Mouse (Mus musculus): ENCODE results near the gene Creld1.

Creld1 gene

GRCm38 (mm10) chr6:113469021-113469420 lies 14.1 kb upstream of the Creld1 start:
- DNase-seq (ENCODE audit: inconsistent age in 2 of 2, low spot score in 1 of 2) = peak; percentile 68 to 89

- peak; percentile 77 to 92 for DNase-seq (ENCODE audit: inconsistent age in 2 of 2, low spot score in 1 of 2)
Measured at GRCm38 (mm10) chr6:113469432-113469831, 13.7 kb upstream of the Creld1 start.

- DNase-seq (ENCODE audit: inconsistent age in 2 of 2, low spot score in 1 of 2) = peak; percentile 68 to 88
Measured at GRCm38 (mm10) chr6:113471297-113471936, 11.7 kb upstream of the Creld1 start, which contains the start of gene Il17rc. TSS of gene Il17rc (plus strand) at chr6:113471427.

GRCm38 (mm10) chr6:113472061-113472460 lies 11.0 kb upstream of the Creld1 start:
- DNase-seq (ENCODE audit: inconsistent age in 2 of 2, low spot score in 1 of 2) = no peak

- no peak for DNase-seq (ENCODE audit: inconsistent age in 2 of 2, low spot score in 1 of 2)
Measured at GRCm38 (mm10) chr6:113473246-113473645, 9.9 kb upstream of the Creld1 start.

- no peak for DNase-seq (ENCODE audit: inconsistent age in 2 of 2, low spot score in 1 of 2)
Measured at GRCm38 (mm10) chr6:113473715-113474114, 9.4 kb upstream of the Creld1 start.

GRCm38 (mm10) chr6:113477353-113477752 lies 5.7 kb upstream of the Creld1 start:
- no peak for DNase-seq (ENCODE audit: inconsistent age in 2 of 2, low spot score in 1 of 2)

GRCm38 (mm10) chr6:113478906-113479305 lies 4.2 kb upstream of the Creld1 start:
- no peak for DNase-seq (ENCODE audit: inconsistent age in 2 of 2, low spot score in 1 of 2)

GRCm38 (mm10) chr6:113480555-113481373 lies 2.3 kb upstream of the Creld1 start:
- DNase-seq (ENCODE audit: inconsistent age in 2 of 2, low spot score in 1 of 2) = peak in 1 of 2 experiments; percentile 62

- peak in 1 of 2 experiments; percentile 67 for DNase-seq (ENCODE audit: inconsistent age in 2 of 2, low spot score in 1 of 2)
Measured at GRCm38 (mm10) chr6:113482477-113483099, 509 bp upstream of the Creld1 start.

- DNase-seq (ENCODE audit: inconsistent age in 2 of 2, low spot score in 1 of 2) = peak in 1 of 2 experiments; percentile 57
Measured at GRCm38 (mm10) chr6:113483729-113484128, 632 bp downstream of the Creld1 start.

GRCm38 (mm10) chr6:113487125-113487576 lies 4.1 kb downstream of the Creld1 start:
- peak in 1 of 2 experiments; percentile 66 for DNase-seq (ENCODE audit: inconsistent age in 2 of 2, low spot score in 1 of 2)

GRCm38 (mm10) chr6:113489410-113489809 lies 6.3 kb downstream of the Creld1 start:
- DNase-seq (ENCODE audit: inconsistent age in 2 of 2, low spot score in 1 of 2) = no peak

- no peak for DNase-seq (ENCODE audit: inconsistent age in 2 of 2, low spot score in 1 of 2)
Measured at GRCm38 (mm10) chr6:113492101-113492864, 9.2 kb downstream of the Creld1 start.

- peak; percentile 80 to 90 for DNase-seq (ENCODE audit: inconsistent age in 2 of 2, low spot score in 1 of 2)
Measured at GRCm38 (mm10) chr6:113494258-113494788, 11.2 kb downstream of the Creld1 start.

- no peak for DNase-seq (ENCODE audit: inconsistent age in 2 of 2, low spot score in 1 of 2)
Measured at GRCm38 (mm10) chr6:113495071-113495675, 12.1 kb downstream of the Creld1 start.

- DNase-seq (ENCODE audit: inconsistent age in 2 of 2, low spot score in 1 of 2) = no peak
Measured at GRCm38 (mm10) chr6:113499346-113499745, 16.2 kb downstream of the Creld1 start.

GRCm38 (mm10) chr6:113501388-113502084 lies 18.4 kb downstream of the Creld1 start, which contains the start of gene Prrt3:
TSS of gene Prrt3 (minus strand) at chr6:113501931.
- DNase-seq (ENCODE audit: inconsistent age in 2 of 2, low spot score in 1 of 2) = no peak

GRCm38 (mm10) chr6:113502801-113503200 lies 19.7 kb downstream of the Creld1 start:
- no peak for DNase-seq (ENCODE audit: inconsistent age in 2 of 2, low spot score in 1 of 2)

Data from adrenal gland, adult (tissue).